Mouse (Mus musculus): Measurements from ENCODE around the gene Ang6.

DNA sequence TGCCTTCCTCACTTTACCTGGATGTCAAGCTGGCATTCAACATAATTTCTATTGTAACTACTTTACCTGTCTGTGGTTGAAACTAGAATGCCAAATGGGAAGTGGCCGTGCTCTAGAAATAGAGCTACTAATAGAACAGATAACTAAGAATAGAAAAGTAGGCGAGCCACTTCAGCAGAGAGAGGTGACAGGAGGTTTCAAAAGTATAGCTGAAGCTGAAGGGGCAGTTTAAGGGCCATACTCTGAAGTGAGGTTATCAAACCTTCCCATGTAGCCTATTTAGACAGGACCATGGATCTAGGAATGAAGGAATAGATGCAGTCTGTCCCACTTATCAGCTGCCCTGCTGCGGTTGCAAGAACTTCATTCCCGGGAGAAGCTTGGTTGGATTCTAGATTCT, 18.6 kb downstream of the Ang6 start:
- TF ChIP-seq POLR2A (IDR thresholded peaks at IDR 0.05; ENCODE audit: low read depth, low read length) (no peak), CTCF (IDR thresholded peaks at IDR 0.05; ENCODE audit: borderline replicate concordance, insufficient read depth, low read length) (no peak)
